In the genomic region with DNA sequence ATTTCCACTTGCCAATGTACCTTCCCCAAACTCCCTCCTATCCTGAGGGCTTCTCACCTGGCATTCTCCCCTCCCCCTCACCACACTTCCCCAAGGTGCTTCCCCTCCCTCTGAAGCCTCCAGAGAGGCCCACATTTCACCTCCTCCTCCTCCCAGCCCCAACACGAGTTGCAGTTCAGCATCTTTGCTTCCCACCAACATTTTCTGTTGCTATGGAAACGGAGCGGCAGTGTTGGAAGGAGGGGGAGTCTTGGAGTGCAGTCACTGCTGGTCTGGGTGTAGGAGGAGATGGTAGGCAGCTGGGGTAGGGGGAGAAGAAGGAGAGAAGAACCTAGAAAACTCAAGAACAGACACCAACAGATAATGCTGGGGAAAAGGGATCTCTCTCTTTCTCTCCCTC, we compare ENCODE assay signal across 9 mouse cellular contexts.
DNase-seq lines count a peak whose midpoint lies in the region; ATAC-seq lines count a peak whose summit lies in the region.
"Had no signal": no experiment of that assay in that cellular context is flagged by ENCODE, and none has a peak within 500 bp of the region (broad histone marks: within the 10 kb centered on the region; RNA-seq: fewer than 3 reads in every experiment).

No protein-coding gene starts in this region.

- H3K4me2 ChIP-seq in midbrain, embryonic 12.5 days (replicated peaks): 0 out of 2 replicates have a peak overlapping the region, but pooled peaks have one; percentile 13
- H3K4me2 ChIP-seq: lung, embryonic 15.5 days had no signal

- intact Hi-C loops in left cerebral cortex, postnatal 4 days (cut with DNase I): no loop called here

- H3K4me3 ChIP-seq in midbrain, embryonic 12.5 days: no peak overlapping the region
- H3K4me3 ChIP-seq: lung, embryonic 15.5 days had no signal

- H3K27me3 ChIP-seq in midbrain, embryonic 12.5 days: no peaks in the 10 kb centered on the region
- H3K27me3 ChIP-seq: lung, embryonic 15.5 days had no signal

- H3K9ac ChIP-seq in midbrain, embryonic 12.5 days (replicated peaks): no peak overlapping the region
- H3K9ac ChIP-seq: lung, embryonic 15.5 days had no signal

- 0 out of 2 replicates have a peak, but pooled peaks cover 3% of the 10 kb centered on the region for H3K9me3 ChIP-seq in midbrain, embryonic 12.5 days
- H3K9me3 ChIP-seq: lung, embryonic 15.5 days had no signal

- peak; percentile 91 for ATAC-seq in midbrain, embryonic 12.5 days (ENCODE audit: low FRiP score, low read depth)
- no peak for ATAC-seq in erythroblast, adult 5-6 weeks (replicated peaks; ENCODE audit: low FRiP score, poor library complexity, severe bottlenecking)

- peak; percentile 71 for DNase-seq in left cerebral cortex, adult 11 months (ENCODE audit: low spot score)
- DNase-seq in left cerebral cortex, postnatal 4 days: no peak
- peak; percentile 69 for DNase-seq in frontal cortex, postnatal 36 days (ENCODE audit: low spot score in 2 of 2)
- peak; percentile 96 for DNase-seq in telencephalon, adult 2 months (ENCODE audit: low read depth, low spot score)
- no peak for DNase-seq in spleen, adult 12 weeks (ENCODE audit: low spot score)
- DNase-seq in spleen, postnatal 10 days (ENCODE audit: low spot score in 2 of 2): no peak

- WGBS in midbrain, embryonic 12.5 days: 7% methylated on average over 3 of the region's 3 CpGs

- no peak overlapping the region for H3K27ac ChIP-seq in midbrain, embryonic 12.5 days (replicated peaks)
- H3K27ac ChIP-seq: lung, embryonic 15.5 days had no signal

- H3K4me1 ChIP-seq in midbrain, embryonic 12.5 days: peaks cover 9% of the 10 kb centered on the region
- H3K4me1 ChIP-seq: lung, embryonic 15.5 days had no signal

- H3K36me3 ChIP-seq in midbrain, embryonic 12.5 days: no peaks in the 10 kb centered on the region
- H3K36me3 ChIP-seq: lung, embryonic 15.5 days had no signal

Comparison
In these comparisons a context has a peak if more than half of its experiments do, and no peak if none do; other contexts are left out.
1. DNase-seq: peak in left cerebral cortex, adult 11 months (single experiment), frontal cortex, postnatal 36 days (2 of 2) and telencephalon, adult 2 months (single experiment); none in left cerebral cortex, postnatal 4 days (single experiment), spleen, adult 12 weeks (single experiment) and spleen, postnatal 10 days (0 of 2).